Mouse (Mus musculus): ENCODE results near the gene Fer1l4. TPM values are rescaled to one million over a fixed set of nuclear protein-coding genes. Genes with fewer than 3 reads are reported as not detected.

Gene Fer1l4
- total RNA-seq (2021): not detected
- long read RNA-seq, experiment 1: 0 reads
- long read RNA-seq, experiment 2: 0 reads

DNA sequence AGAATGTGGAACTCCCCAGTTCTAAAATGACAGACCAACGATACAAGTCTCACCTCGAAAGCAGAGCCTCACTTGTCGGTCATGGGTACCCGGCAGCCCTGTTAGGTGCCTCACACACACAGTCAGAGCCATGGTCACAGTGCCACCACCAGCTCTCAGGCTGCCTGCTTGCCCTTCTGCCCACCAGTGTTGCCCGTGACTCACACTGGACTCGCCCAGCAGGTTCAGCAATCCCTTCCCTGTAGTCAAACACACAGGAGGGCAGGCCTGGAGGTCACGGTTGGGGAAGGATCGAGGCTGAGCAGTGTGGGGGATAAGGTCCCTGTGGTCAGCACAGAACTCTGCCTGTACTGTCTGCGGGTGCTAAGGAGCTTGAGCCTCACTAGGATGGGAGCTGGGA lies at the start of gene Fer1l4:
Gene Fer1l4, minus strand, starts transcription at position 132 of the 400 bp plus-strand sequence.
- no peak for DNase-seq (ENCODE audit: low spot score in 2 of 2)
- TF ChIP-seq CTCF (conservative IDR thresholded peaks at IDR 0.05): no peak
- no peak within 1 kb of the TSS for H3K4me3 ChIP-seq
- no peak within 1 kb of the TSS for H3K27ac ChIP-seq

DNA sequence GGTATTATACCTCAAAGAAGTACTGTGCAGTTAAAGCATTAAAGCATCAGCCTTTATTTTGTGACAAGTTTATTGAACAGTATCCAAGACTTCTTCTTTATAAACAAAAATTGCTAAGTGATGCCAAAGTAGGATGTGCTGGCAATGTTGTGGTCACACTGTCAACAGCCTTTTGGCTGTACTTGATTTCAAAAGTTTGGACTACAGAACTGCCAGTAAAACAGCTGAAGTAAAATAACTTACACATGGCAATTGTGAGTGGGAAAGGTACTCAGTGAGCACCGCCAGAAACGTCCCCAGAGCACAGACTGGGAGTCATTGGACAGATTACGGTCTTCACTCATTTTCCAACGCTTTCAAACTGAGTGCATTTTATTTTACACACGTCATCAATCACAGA lies 39.2 kb upstream of the Fer1l4 start:
- DNase-seq (ENCODE audit: low spot score in 2 of 2): no peak
- Histone ChIP-seq H3K27ac (peak overlapping the region; percentile 46), H3K4me3 (no peak overlapping the region)
- TF ChIP-seq CTCF (conservative IDR thresholded peaks at IDR 0.05): no peak

DNA sequence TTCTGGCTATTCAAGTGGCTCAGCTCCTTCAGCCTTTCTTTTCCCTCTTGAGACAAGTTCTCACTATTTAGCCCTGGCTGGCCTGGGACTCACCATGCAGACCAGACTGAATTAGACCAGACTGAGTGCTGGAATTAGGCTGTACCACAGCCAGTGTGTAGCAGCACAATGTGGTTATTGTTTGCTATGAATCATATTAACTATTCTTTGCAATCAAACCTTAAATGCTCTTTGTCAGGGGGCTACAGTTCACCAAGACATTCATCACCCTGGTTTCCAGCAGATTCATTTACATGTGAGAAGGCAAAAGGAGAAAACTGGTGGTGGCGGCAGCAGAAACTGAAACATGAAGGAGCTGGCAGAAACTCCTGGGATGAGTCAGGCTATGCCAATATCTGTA lies 37.1 kb upstream of the Fer1l4 start:
- Histone ChIP-seq H3K27ac (peak overlapping the region; percentile 46; the same call in 1 of the 2 replicates), H3K4me3 (no peak overlapping the region)
- TF ChIP-seq CTCF (conservative IDR thresholded peaks at IDR 0.05): no peak
- DNase-seq (ENCODE audit: low spot score in 2 of 2): no peak

DNA sequence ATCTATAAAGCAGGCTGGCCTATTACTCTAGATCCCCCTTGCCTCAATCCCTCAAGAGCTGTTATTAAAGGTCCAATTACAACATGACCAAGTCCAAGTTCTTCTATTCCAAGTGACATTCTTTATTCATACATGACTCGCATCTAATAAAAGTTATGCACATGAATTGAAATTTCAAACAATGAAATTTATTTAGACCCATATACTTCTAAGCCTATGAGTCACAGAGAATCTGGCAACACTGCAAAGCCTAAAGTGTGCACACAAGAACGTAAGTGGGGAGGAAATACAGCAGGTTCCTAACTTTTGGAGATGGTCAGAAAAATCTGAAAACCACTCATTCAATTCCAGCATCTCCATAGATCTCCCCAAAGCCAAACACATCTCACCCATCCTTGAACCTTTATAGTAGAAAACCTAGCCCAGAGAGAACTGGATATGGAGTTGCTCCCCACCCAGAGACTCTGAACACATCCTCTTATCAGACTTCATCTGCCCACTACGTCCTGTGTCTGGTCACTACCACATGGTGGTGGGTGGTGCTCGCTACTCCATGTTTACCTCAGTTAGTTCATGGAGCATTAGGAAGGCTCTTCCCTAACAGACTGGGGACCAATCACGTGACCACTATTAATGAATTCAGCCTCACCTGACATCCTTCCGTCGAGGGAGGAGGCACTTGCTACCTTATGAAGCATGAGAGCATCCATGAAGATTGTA lies 34.8 kb upstream of the Fer1l4 start:
- no peak for TF ChIP-seq CTCF (conservative IDR thresholded peaks at IDR 0.05)
- no peak overlapping the region for H3K4me3 ChIP-seq
- no peak for DNase-seq (ENCODE audit: low spot score in 2 of 2)
- H3K27ac ChIP-seq: no peak overlapping the region

DNA sequence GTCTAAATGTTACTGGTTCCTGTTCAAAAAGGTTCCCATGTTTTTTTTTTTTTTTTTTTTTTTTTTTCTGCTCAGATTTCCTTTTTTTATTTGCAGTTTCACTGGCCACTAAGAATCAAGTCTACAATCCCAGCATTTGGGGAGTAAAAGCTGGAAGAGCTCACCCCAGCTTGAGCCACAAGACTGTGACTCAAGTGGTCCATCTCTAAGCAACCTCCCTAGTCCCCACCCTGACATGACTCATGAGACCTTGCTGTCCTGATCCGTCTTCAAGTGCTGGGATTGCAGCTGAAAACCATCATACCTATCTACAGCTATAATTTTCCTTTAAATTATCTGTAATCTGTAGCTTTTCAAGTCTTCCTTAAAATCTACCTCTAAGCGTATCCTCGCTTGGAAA lies 31.8 kb upstream of the Fer1l4 start:
- DNase-seq (ENCODE audit: low spot score in 2 of 2): no peak
- no peak for TF ChIP-seq CTCF (conservative IDR thresholded peaks at IDR 0.05)
- H3K27ac ChIP-seq: no peak overlapping the region
- no peak overlapping the region for H3K4me3 ChIP-seq

GRCm38 (mm10) chr2:156080391-156080790 lies 27.6 kb upstream of the Fer1l4 start:
- no peak for TF ChIP-seq CTCF (conservative IDR thresholded peaks at IDR 0.05)
- DNase-seq (ENCODE audit: low spot score in 2 of 2): no peak
- H3K27ac ChIP-seq: peak overlapping the region; percentile 10; the same call in 1 of the 2 replicates

DNA sequence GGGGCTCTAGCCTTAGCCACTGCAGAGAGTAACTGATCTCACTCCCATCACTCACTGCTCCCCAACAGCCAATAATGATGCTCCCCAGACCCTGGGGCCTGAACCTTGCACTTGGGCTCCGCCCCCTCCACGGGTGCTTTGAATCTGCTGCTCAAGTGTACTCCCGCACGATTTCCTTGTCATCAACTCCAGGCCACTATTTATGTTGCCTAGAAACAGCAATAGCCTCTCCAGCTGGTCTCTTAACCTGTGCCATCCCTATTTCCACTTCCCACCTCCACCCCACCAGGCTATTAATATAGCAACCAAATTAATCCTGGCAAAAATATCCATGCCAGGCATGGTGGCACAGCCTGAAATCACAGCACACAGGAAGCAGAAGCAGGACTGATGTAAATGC lies 26.9 kb upstream of the Fer1l4 start:
- Histone ChIP-seq H3K4me3 (no peak overlapping the region), H3K27ac (no peak overlapping the region)
- TF ChIP-seq CTCF (conservative IDR thresholded peaks at IDR 0.05): no peak
- no peak for DNase-seq (ENCODE audit: low spot score in 2 of 2)

More at GRCm38 (mm10) chr2:156080391-156080790, 27.6 kb upstream of the Fer1l4 start:
- H3K4me3 ChIP-seq: no peak overlapping the region

GRCm38 (mm10) chr2:156079183-156079560 lies 26.4 kb upstream of the Fer1l4 start:
- no peak for DNase-seq (ENCODE audit: low spot score in 2 of 2)
- no peak for TF ChIP-seq CTCF (conservative IDR thresholded peaks at IDR 0.05)
- no peak overlapping the region for H3K27ac ChIP-seq
- no peak overlapping the region for H3K4me3 ChIP-seq

GRCm38 (mm10) chr2:156078421-156079182 lies 25.9 kb upstream of the Fer1l4 start:
- TF ChIP-seq CTCF (conservative IDR thresholded peaks at IDR 0.05): no peak
- H3K27ac ChIP-seq: no peak overlapping the region
- no peak for DNase-seq (ENCODE audit: low spot score in 2 of 2)
- H3K4me3 ChIP-seq: no peak overlapping the region

- no peak overlapping the region for H3K4me3 ChIP-seq
- no peak for DNase-seq (ENCODE audit: low spot score in 2 of 2)
- TF ChIP-seq CTCF (conservative IDR thresholded peaks at IDR 0.05): no peak
- H3K27ac ChIP-seq: no peak overlapping the region
Measured at GRCm38 (mm10) chr2:156077461-156077860, 24.7 kb upstream of the Fer1l4 start.

GRCm38 (mm10) chr2:156073725-156074124 lies 21.0 kb upstream of the Fer1l4 start:
- no peak for TF ChIP-seq CTCF (conservative IDR thresholded peaks at IDR 0.05)
- no peak overlapping the region for H3K27ac ChIP-seq
- no peak overlapping the region for H3K4me3 ChIP-seq
- DNase-seq (ENCODE audit: low spot score in 2 of 2): no peak

GRCm38 (mm10) chr2:156071236-156071635 lies 18.5 kb upstream of the Fer1l4 start:
- no peak overlapping the region for H3K4me3 ChIP-seq
- no peak overlapping the region for H3K27ac ChIP-seq
- no peak for DNase-seq (ENCODE audit: low spot score in 2 of 2)
- TF ChIP-seq CTCF (conservative IDR thresholded peaks at IDR 0.05): no peak

- DNase-seq (ENCODE audit: low spot score in 2 of 2): no peak
- H3K4me3 ChIP-seq: no peak overlapping the region
- no peak for TF ChIP-seq CTCF (conservative IDR thresholded peaks at IDR 0.05)
Measured at GRCm38 (mm10) chr2:156067916-156068315, 15.2 kb upstream of the Fer1l4 start.

More at GRCm38 (mm10) chr2:156067916-156068315, 15.2 kb upstream of the Fer1l4 start:
- no peak overlapping the region for H3K27ac ChIP-seq

Measured in layer of hippocampus, adult 2 months (tissue).